Mouse (Mus musculus) brain, embryonic 14.5 days (tissue): ENCODE measurements around the gene Cdon. TPM values are rescaled to one million over a fixed set of nuclear protein-coding genes. Genes with fewer than 3 reads are reported as not detected.

Experiments
- DNase-seq: peaks from one replicate; pipeline ENCODE4 v3.0.0-alpha.2; 2011; ENCODE audit warnings: low read depth
- CTCF ChIP-seq: fragments of 200-500 bp; IDR thresholded peaks from 2 replicates; pipeline ENCODE4 v1.5.1; 2012; ENCODE audit warnings: inconsistent platforms, mild to moderate bottlenecking, moderate library complexity, borderline replicate concordance; ENCODE audit not compliant: insufficient read depth, insufficient read length; ENCODE audit errors: extremely low read depth
- POLR2A ChIP-seq: fragments of 200-500 bp; IDR thresholded peaks from 2 replicates; pipeline ENCODE4 v1.6.1; 2012; ENCODE audit warnings: mild to moderate bottlenecking, inconsistent platforms, borderline replicate concordance; ENCODE audit not compliant: poor library complexity, insufficient read depth, insufficient read length, severe bottlenecking; ENCODE audit errors: extremely low read depth
- polyA plus RNA-seq: library from polyadenylated mRNA; depleted of rRNA; stranded (reverse); fragments of >200 nt; gene quantifications from 2 replicates; pipeline ENCODE4 v1.2.3, GENCODE M21; 2012; rRNA removed

Gene Cdon
- 22.4 and 31.5 TPM in 2 replicates for polyA plus RNA-seq

DNA sequence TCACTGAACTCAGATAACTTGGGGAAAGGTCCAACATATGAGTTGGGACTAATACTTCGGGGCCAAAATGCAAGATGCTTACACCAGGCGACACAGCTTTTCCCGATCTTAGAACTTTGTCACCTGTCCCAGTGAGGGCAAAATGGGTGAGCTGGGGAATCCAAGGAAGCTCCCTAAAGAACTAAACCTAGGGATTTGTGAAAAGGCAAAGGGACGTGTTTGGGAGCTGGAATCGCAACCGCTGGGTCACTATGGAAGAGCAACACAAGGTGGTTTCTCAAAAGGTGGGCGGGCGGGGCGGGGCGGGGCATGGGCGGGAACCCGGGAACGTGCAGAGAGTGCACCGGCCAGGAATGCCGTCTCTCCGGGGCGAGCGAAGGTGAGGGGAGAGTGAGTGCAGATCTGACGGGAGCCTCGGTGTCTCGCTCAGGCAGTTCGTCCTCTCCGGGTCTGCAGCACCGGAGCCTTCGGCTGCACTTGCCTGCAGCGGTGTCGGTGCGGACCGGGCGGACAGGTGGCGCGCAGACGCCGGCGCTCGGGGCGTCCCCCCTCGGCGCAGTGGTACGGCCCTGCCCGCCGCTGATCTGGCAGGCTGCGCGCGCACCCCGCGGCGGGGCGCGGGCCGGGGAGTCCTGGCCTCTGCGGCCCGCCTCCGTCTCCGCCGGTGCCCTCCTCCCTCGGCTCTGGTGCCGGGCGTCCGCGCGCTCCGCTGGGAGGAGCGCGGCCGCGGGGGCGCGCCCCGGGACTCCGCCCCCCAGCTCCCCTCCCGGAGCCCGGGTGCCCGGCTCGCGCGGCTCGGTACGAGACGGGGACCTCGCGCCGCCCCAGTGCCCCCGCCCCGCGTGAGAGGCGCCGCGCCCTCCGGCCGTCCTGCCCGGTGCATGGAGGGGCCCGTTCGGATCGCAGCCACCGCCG, at the start of gene Cdon:
TSS of gene Cdon (plus strand) at position 324 of the 915 bp plus-strand sequence.
- TF ChIP-seq CTCF (no peak), POLR2A (peak; percentile 57; the same call in 1 of the 2 replicates)
- peak; percentile 95 for DNase-seq

DNA sequence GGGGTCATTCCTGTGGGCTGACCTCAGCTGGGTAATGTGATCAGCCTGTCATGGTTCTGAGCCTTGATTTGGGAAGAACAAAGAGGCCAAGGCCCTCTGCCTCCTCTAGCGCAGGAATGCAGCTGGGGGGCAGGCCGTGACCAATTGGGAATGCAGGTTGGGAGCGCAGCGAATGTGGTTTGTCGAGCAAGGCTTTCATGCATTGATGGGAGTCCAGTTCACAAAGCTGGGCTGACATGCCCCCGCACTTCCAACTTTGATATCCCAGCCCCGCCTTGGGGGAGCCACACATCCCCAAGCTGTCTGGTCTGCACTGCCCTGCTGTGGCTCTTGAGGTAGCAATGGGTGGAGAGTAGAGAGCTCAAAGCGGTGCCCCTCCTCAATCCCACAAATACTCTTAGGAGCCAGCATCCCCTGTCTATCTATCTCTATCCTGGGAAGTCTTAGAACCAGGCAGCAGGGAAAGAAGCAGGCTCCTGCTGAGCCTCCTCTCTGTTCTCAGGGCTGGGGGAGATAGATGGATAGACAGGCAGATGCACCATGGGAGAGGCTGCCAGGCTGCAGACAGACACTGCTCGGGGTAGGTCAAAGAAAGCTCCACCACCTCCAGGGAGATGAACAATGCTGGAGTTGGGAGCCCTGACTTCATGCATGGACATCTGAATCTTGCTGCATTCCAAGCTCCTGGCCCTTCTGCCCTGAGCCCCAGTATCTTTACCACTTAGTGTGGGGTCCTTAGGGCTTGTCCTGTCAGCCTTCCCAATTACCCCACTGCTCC, 48.4 kb upstream of the Cdon start:
- peak; percentile 64 for DNase-seq
- TF ChIP-seq CTCF (no peak), POLR2A (no peak)

DNA sequence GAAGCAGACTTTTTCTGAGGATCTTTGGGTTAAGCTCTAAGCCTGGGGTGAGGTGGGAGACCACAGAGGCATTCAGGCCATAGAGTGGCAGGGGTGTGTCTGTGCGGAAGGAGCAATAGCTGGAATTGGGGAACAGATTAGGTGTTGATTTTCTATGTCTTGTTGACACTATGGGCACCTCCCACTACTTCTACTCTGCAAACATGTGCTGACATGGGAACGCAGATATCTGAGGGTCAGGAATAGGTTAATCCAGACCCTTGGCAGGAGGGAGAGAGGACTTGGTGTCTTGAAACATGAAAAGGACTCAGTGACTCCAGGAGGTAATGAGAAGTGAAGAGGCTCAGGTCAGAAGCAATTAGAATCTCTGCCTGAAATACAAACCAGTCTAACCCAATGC, 43.0 kb upstream of the Cdon start:
- DNase-seq, result no peak
- TF ChIP-seq CTCF, result no peak
- TF ChIP-seq POLR2A, result no peak

DNA sequence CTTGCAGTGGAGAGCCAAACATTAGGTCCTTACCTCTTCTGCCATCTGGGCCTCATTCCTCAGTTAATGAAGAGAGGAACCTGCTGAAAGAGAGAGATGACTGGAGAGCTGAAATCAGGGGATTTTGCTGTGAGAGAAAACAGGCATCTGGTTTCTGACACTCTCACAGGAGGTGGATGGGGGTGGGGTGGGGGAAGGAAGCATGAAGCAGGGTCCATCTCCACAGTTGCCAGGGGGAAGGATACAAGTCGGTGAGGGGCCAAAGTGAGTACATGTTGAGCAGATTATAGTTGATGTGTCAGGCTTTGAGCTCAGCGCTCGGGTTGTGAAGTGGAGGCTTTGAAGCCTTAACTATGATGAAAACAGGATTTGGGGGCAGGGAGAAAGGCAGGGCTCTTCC, 41.9 kb upstream of the Cdon start:
- no peak for TF ChIP-seq POLR2A
- DNase-seq, result no peak

DNA sequence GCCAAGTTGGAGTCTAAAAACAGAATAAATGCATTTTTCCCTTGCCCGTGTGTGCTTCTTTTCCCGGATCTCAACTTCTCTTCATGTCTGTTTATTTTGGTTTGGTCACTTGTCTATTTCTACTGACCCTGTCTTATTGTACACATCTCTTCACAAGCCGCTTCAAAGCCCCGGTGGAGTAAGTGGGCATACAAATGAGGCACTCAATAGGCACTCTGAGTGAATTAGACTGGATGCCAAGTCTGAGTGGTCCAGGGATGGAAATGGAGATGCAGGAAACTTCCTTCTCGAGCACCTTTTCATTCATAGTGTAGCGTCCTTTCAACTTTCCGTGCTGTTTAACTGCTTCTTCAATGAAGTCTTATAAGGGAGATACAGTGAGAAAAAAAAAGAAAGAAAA, 21.0 kb upstream of the Cdon start:
- DNase-seq, result peak; percentile 84
- TF ChIP-seq CTCF (no peak), POLR2A (no peak)

DNA sequence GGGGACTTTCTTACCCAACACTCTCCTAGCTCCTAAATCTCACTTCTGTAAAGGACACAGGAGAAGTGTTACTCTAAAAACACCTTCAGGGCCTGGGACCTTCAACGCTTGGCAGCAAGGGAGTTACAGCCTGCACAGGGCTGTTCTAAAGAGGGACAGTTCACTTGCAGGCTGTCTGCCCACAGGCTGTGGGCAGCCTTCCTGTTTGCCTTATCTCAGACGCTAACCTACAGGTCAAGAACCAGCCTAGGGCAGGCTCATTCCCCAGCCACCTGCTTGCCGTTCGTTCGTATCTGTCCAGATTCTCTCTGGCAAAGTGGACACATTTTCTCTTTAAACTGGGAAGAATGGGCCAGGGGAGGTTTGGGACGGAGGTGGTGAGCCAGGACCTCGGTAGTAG, 20.5 kb upstream of the Cdon start:
- TF ChIP-seq POLR2A (no peak), CTCF (no peak)
- no peak for DNase-seq

DNA sequence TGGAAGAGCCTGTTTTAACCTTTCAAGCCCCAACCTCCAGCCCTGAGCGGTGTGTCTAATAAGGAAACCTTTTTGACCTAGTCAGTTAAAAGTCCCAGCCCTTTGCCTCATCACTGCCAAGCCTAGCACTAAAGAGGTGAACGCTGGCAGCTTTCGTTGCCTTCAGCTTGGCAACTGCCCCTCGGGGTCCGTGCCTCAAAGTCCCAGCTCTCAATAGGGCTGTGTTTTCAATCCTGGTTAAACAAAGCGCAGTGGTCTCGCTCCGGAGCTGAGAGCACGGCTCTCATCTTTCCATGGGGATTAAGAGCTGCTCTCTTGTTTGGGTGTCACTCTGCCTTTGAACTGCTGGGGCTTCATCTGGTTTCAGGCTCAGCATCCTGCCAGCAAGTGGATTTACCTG, 20.1 kb upstream of the Cdon start:
- no peak for TF ChIP-seq CTCF
- DNase-seq, result peak; percentile 94

DNA sequence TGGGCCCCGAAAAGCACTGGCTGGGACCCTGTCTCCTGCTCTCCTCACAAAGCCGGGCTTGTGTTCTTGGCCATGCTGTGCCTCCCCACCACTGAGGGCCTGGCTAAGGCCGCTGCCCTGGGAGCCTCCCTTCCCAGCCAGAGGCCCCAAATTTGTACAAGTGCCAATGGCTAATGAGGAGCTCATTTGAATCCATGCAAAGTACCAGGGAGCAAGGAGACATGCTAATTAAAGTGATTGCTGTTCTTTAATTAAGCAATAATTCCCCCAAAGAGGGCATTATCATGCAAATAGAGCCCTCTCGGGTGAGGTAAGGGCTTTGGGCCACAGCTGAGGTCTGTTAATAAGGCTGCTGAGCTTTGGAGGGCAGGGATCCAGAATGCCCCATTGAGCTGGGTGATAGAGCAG, 18.3 kb upstream of the Cdon start:
- DNase-seq, result peak; percentile 97
- TF ChIP-seq POLR2A (no peak), CTCF (no peak)

DNA sequence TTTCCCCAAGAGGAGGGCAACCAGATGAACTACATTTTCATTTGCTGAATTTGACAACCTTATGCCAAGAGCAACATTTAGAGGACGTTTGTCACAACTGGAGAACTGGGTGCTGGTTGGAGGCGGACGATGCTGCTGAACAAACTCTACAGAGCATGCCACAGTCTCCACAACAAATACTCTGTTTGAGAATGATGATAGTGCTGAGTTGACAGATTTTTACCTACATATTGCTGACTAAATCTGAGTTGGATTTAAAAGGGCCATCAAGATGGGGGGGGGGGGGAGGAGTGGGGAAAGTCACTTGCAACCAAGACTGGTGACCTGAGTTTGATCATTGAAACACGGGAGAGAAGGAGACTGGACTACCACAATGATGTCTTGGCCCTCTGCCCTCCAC, 17.4 kb upstream of the Cdon start:
- TF ChIP-seq POLR2A (no peak), CTCF (no peak)
- DNase-seq, result no peak

DNA sequence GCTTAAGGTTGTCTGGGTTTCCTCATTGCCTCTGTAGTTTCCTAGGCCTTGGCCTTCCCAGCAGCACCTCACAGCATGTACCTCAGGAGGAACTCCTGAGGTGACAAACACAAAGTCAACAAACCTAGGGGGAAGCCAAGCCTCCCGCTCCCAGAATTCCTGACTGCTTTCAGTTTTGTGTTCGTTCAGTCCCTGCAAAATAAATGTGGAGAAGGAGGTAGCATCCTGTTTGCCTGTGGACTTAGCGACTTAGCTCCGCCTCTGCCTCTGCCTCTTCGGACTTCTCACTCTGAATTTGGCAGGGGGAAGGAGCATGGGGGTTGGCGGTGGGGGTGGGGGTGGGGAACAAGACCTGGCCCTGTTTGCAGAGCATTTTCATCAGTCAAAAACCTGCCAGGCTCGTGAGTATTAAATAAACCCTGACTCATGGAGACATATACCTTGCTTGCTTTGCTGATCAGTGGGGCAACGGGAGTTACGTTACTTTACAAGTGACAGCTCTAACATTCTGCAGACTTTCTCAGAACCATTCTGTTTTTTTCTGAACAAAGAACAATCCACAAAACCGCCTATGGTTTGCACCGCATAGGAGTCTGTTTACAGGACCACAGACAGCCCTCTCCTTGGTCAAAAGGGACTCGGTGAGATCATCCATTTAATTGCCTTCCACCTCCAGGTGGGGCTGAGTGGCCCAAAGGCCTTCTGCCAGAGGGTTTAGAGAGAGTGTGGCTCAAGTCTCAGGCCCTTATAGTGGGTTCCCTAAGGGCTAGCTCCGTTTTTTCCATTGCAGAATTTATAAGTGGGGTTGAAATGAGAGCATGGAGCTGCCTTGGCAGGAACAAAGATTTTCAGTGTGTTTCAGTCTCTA, 15.7 kb upstream of the Cdon start:
- TF ChIP-seq POLR2A (no peak), CTCF (no peak)
- peak; percentile 86 for DNase-seq

DNA sequence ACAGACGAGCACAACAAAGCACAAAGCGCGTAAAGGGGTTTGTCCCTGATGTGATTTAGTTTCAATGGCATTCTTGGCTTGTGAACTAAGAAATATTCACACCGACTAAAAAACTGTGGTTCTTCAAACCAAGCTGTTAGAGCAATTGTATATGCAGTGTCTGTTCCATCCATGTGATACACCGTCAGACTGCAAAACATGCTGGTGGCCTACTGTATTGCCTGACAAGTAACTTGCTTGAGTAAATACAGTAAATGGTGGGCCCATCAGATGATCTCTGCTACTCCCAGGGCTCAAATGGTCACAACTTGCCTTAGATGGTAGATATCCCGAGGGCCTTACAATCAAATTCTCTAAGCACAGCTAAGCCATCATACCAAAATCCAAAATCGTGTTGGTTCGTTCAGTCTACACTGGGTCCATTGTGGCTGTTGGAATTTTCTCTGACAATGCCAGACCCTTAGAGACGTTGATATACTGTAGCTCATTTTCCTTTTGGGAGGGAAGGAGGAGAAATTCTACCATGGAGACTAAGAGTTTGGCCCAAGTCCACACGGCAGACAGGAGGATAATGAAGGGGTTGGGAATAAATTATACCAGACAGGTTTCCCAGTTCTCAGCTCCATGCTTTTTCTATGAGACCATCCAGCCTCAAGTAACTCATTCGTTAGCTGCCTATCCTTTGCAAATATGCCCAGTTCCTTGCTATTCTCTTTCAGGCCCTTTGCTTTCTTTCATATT, 9.5 kb upstream of the Cdon start:
- DNase-seq, result peak; percentile 93
- TF ChIP-seq CTCF (no peak), POLR2A (no peak)

DNA sequence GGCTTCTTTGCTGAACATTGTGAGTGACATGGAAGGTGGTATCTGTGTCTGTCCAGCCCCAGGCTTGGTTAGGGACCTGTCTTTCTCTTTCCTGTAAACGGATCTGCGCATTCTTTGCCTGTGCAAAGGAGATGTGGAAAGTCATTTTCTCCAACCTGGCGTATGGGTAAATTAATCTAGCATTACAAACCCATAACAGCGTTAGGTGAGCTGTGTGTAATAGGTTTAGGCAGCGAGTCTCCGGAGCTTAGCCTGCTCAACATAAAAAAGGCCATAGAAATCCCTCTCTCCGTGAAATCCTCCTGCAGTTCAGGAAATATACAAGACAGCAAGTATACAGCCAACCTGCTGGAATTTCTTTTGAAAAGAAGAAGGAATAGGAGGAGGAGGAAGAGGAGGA, 9.0 kb upstream of the Cdon start:
- TF ChIP-seq CTCF (no peak), POLR2A (no peak)
- no peak for DNase-seq
